Mouse (Mus musculus): Measurements from ENCODE around the gene Dysf.
"Not testable (repeated sequence)": the region's sequence is repeated elsewhere in the genome, so short reads cannot be mapped to it uniquely, and the experiment has no call there.

Gene Dysf

DNA sequence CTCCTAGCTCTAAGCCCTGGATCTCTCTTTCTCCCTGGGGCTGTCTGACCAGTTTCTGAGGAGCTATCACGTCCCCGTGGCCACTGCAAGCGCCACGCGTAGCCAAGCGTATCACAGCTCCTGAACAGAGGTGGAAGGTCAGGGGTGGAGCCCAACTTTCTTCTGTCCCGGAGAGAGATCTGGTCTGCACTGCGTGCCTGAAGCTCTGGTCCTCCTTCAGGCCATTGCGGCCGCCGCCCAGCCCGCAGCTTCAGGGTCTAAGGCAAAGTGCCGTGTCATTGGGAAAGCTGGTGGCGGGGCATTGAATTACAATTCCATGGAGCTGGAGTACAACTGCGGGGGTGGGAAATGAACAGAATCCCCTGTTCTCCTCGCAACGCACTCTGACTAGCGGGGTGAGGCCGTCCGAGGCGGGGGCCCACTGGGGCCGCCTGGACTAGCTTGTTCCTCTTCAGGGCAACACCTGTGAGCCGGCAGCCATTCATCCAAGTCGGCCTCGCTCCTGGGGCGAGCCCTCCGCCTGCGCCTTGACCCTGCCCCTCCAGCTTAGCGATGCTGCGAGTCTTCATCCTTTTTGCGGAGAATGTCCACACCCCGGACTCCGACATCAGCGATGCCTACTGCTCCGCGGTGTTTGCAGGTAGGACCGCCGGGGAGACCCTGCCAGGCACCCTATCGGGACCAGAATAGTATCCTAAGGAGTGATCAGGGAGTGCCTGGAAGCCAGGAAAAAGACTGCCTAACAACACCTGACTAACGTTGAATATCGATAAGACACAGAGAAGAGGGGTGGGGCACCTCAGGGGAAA is at the start of gene Dysf:
TSS of gene Dysf (plus strand) at position 228 of the 809 bp plus-strand sequence.
- in situ Hi-C loops (cut with MboI; ENCODE audit: low pct_unique_long_range_greater_than_20kb in 1 of 2, low sequenced_read_pairs in 2 of 2, unreplicated experiment in 1 of 2): no loop called here

DNA sequence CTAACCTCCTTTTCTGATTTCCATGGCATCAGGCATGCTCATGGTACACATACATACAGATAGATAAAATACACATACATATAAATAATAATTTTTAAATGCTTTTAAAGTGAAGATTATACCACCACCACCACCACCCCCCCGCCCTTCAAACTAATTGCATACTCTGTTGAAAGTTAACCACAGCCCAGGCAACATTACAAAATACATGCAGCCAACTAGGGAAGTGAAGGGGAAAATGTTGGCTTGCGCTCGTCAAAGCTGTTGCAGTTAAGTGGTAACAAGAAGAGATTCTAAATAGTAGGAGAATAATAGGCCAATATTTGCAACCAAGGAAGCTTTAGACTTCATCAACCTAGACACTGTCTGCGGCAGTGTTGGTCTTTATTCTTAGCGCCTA is 20.7 kb upstream of the Dysf start:
- in situ Hi-C loops (cut with MboI; ENCODE audit: low pct_unique_long_range_greater_than_20kb in 1 of 2, low sequenced_read_pairs in 2 of 2, unreplicated experiment in 1 of 2): no loop called here

DNA sequence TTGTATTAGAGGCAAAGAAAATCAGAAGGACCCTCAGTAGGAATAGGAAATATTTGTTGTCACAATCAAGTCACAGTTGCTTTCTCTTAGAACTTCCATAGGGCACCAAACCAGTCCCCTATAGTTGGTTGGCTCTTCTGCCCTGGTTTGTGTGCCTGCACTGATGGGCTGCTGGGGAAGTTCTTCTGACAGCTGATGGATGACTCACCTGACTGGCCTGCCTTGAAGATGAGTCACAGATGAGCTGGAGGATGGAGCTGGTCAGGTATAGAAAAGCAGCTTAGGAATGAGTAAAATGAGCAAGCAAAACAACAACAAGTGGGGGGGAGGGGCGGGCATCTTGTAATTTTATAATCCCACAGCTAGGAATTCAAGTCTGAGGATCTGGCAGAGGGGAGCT is 5.7 kb upstream of the Dysf start:
- in situ Hi-C loops (cut with MboI; ENCODE audit: low pct_unique_long_range_greater_than_20kb in 1 of 2, low sequenced_read_pairs in 2 of 2, unreplicated experiment in 1 of 2): no loop called here

DNA sequence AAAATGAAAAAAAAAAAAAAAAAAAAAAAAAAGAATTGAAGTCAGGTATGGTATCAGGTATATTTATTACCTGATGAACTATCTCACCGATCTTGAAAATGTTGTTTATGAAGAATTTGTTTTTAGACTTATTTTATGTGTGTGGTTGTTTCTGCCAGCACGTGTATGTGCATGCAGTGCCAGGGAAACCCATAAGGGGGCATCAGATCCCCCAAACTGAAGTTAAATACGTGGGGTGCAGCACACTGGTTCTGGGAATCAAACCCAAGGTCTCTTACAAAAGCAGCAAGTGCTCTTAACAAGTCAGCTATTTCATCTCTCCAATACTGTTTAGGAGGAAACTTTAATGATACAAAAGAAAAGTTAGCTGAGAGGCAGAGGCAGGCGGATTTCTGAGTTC is 4.1 kb upstream of the Dysf start:
- in situ Hi-C loops (cut with MboI; ENCODE audit: low pct_unique_long_range_greater_than_20kb in 1 of 2, low sequenced_read_pairs in 2 of 2, unreplicated experiment in 1 of 2): no loop called here

DNA sequence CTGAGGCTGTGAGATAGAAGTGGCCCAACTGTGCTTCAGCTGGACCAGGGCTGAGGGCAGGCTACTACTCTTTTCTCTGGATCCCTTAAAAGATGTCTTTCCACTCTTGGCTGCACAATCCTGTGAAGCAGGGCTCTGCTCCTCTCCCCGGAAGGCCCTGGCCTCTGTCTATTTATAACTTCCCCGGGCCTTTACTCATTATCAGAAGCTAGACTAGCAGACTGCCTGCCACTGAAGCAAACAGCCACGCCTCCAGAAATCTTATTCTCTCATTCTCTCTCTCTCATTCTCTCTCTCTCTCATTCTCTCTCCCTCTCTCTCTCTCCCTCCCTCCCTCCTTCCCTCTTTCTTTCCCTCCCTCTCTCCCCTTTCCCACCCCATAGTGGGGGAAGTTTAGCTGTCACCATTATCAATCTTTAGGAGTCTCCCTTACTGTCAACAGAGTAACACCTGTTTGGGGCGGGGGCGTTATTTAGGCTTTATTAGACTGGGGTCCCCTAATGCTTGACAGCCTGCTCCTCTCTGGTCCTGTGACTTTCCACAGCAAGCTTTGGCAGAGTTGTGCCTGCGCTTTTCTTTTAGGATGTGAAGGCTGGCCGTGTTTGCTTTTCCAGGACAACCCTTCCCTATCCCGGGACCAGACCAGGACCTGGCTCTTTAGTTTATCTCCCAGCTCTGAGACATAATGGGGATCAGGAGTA is 932 bp downstream of the Dysf start:
- in situ Hi-C loops (cut with MboI; ENCODE audit: low pct_unique_long_range_greater_than_20kb in 1 of 2, low sequenced_read_pairs in 2 of 2, unreplicated experiment in 1 of 2): no loop called here

DNA sequence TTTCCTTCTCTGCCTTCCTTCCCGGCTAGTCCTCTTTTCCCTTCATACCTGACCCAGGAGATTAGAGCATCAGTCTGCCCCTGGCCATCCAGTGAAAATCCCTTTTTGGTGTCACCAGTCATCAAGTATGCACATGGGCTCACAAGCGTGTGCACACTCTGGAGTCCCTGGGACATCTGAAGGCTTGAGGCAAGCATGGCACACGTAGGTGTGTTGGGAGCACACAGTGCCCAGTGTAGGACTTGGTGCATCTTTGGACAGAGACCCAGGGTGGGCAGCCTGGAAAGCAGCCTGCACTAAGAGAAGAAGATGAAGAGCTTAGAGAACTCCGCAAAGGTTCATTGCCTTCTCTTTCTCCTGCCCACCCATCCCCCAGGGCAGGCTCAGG is 1.5 kb downstream of the Dysf start:
- in situ Hi-C loops (cut with MboI; ENCODE audit: low pct_unique_long_range_greater_than_20kb in 1 of 2, low sequenced_read_pairs in 2 of 2, unreplicated experiment in 1 of 2): no loop called here

DNA sequence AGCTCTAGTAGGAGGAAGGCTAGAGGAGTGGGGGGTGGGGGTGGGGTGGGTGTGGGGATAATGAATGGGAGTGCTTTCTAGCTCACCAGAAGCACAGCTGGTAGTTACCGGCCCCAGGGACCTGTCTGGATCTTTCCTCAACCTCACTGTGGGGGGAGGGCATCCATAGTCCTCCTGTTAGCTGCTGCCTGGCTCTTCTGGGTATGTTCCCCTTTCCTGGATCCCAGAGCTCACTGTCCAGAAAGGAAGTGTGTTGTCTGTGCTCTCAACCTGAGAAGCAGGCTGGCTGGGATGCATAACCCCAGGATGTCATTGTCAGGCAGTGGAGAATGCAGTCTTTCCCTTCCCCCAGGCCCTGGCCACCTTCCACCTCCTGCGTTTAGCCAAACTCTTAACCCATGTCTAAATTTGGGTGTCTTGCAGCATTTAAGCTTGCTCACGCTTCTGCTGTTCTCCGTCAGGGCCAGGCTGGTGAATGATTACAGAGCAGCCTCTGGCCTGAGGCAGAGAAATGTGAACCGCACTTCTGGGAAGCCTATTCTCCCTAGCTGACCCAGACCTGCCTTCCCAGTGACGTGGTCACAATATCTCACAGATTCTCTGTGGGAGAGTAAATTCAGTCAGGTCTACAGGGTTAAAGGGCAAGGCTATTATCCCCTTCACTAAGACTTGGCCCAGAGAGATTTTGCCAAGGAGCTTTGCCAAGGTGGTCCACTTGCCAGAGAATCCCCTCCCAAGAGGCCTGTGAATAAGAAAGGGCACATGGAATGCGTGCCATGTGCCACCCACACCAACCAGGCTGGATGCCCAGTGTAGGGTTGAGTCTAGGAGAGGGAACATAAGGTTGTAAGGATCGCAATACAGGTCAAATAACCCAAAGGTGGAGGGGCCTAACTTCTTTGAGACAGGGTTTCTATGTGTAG is 2.2 kb downstream of the Dysf start:
- in situ Hi-C loops (cut with MboI; ENCODE audit: low pct_unique_long_range_greater_than_20kb in 1 of 2, low sequenced_read_pairs in 2 of 2, unreplicated experiment in 1 of 2): no loop called here

DNA sequence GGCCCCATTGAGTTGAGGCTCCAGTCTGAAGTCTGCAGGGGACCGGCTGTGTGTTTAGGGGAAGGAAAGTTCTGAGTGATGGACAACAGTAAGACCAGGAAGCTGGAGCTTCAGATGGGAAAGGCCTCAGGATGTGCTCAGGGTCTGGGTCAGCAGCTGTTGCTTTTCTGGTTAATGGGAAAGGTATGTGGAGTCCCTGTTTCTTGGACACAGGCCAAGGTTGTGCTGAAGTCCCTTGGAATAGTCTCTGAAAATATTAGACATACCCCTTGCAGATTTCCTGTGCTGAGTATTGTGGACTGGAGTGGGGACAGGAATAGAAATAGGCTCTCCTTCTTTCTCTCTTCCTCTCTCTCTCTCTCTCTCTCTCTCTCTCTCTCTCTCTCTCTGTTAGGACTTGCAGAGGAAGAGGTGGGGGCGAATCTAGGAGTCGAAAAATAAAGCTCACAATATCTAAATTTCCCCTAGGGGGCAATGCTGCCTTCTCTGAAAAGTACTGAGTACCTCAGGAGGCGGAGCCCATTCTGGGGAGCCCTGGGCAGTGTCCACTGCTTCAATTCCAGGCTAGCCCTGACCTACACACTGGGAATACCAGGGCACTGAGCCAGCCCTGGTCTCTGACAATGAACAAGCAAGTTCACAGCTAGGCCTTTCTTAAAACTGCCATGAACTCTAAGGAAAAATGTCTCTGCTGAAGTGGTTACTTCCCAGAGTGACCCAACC is 6.7 kb downstream of the Dysf start:
- in situ Hi-C loops (cut with MboI; ENCODE audit: low pct_unique_long_range_greater_than_20kb in 1 of 2, low sequenced_read_pairs in 2 of 2, unreplicated experiment in 1 of 2): loop anchor here in 1 of 2 experiments (5.0 kb wide), 1 partner anchor 37 kb away; no protein-coding TSS in a partner anchor

DNA sequence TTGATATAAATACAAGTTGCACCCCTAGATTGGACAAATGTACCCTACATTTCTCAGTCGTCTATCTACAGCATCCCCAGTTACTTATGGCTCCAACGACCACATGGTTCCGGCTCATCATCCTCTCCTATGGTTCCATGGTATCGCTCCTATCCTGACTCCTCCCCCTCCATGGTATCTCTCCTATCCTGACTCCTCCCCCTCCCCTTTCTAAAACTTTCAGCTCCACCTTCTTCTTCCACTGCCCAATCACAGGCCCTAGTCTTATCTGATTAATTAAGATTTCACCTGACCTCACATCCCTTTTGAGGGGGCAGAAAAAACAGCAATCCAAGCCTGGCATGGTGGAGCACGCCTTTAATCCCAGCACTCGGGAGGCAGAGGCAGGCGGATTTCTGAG is 8.5 kb downstream of the Dysf start:
- in situ Hi-C loops (cut with MboI; ENCODE audit: low pct_unique_long_range_greater_than_20kb in 1 of 2, low sequenced_read_pairs in 2 of 2, unreplicated experiment in 1 of 2): loop anchor here in 1 of 2 experiments (5.0 kb wide), 1 partner anchor 35 kb away; no protein-coding TSS in a partner anchor

DNA sequence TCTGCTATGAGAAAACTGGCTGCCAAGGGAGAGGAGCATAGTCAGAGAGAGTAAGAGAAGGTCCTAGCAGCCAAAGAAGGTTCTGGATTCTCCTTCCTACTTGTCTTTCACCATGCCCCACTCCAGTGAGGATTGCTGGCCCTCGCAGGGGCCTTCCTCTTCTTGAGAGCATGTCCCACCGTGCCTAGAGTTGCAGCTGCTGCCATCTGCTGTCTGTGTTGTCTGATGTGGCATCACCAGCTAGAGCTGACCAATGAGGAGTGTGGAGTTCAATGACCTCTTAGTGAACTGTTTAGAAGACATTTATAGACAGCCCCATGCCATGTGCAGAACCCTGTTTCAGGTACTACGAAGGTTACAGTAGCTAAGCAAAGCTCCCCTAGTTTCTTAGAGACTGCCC is 9.0 kb downstream of the Dysf start:
- in situ Hi-C loops (cut with MboI; ENCODE audit: low pct_unique_long_range_greater_than_20kb in 1 of 2, low sequenced_read_pairs in 2 of 2, unreplicated experiment in 1 of 2): loop anchor here in 1 of 2 experiments (5.0 kb wide), 1 partner anchor 35 kb away; no protein-coding TSS in a partner anchor

DNA sequence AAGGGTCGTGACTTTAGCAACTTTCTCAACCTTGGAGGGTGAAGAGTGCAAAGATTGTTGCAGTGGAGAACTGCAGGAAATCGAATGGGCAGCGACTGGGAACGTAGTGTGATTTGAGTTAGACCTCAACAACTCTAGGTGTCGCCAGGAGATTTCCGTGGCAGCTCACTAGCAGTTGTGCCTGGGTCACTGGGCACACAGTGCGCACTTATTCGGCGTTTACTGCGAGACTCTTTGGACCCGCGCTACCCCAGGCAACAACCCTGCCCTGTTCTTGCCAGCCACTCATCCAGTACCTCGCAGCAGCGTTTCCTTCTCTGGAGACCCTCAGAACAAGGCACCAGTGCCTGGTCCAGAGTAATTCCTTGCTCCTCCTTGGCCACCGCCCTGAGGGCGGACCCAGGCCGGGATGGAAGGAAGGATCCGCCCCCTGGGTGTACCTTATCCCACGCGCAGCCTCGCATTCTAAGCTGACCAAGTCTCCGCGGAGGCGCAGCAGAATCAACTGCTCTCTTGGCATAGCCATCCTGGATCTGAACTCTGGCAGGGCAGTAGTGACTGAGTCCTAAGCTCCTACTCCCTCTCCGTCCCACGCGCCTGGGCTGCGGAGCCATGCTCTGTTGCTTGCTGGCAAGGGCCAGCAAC is 10.6 kb downstream of the Dysf start:
- in situ Hi-C loops (cut with MboI; ENCODE audit: low pct_unique_long_range_greater_than_20kb in 1 of 2, low sequenced_read_pairs in 2 of 2, unreplicated experiment in 1 of 2): loop anchor here in 1 of 2 experiments (5.0 kb wide), 1 partner anchor 33 kb away; no protein-coding TSS in a partner anchor

DNA sequence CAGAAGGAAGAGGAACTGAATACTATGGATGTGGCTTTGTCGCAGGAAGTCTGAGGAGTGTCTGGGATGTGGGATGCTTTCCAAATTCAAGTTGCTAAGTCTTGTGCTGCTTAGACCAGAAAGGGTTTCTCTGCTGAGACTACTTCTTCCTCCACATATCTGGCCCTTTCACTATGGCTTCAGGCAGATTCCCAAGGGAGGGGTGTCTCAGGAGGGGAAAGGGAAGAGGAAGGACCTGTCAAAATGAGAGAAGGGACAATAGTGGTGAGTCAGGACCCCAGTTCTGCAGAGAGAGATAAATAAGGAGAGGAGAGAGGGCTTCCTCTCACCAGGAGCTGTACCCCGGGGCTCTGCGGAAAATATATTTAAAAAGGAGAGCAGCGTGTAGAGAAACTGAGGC is 11.6 kb downstream of the Dysf start:
- in situ Hi-C loops (cut with MboI; ENCODE audit: low pct_unique_long_range_greater_than_20kb in 1 of 2, low sequenced_read_pairs in 2 of 2, unreplicated experiment in 1 of 2): no loop called here

DNA sequence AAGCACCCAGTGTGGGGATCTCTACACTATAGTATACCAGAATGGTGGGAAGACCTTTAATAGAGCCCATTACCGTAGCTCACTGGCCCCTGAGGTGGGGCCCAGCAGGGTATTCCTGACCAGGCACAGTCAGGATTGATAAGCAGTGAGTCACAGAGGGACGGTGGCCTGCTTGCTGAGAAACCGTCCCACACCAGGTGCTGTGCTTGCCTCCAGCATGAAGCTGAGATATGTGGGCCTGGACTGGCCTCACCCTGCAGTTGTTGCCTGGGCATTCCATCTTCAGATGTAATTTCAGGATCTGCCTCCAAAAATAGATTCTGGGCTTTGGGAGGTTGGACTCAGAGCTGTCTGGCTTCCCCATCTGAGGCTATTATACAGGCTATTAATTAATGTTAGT is 13.6 kb downstream of the Dysf start:
- in situ Hi-C loops (cut with MboI; ENCODE audit: low pct_unique_long_range_greater_than_20kb in 1 of 2, low sequenced_read_pairs in 2 of 2, unreplicated experiment in 1 of 2): no loop called here

DNA sequence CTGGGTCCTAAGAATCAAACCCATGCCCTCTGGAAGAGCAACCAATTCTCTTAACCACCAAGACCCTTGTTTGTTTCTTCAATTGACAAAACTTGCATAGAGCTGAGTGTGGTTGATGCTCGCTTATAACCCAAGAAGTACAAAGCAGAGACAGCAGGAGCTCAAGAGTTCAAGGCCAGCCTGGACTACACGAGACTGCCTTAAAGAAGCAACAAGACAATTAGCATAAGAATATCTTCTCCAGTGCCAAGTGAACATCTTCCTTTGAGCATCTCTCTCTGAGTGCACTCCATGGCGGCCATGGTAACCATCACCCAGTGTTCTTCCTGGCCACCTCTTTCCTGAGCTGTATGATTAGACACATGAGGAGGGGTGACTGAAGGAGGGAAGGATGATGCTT is 17.2 kb downstream of the Dysf start:
- in situ Hi-C loops (cut with MboI; ENCODE audit: low pct_unique_long_range_greater_than_20kb in 1 of 2, low sequenced_read_pairs in 2 of 2, unreplicated experiment in 1 of 2): no loop called here

DNA sequence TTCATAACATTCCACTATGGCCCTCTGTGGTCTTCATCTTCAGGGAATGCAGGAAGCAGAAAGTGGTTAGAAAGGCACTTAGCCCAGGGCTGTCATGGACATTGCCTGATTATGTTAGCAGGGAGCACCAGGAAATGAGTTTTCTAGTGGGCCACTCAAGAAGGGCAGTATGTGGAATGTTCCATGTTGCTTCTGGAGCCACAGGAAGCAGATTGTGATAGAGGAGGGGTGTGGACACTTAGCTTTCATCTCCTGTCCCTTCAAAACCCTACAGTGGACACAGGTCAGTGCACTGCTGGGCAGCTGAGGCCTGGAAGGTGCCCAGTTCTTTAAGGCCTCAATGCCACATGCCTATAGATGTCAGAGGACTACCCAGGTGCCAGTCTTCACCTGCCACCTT is 20.4 kb downstream of the Dysf start:
- in situ Hi-C loops (cut with MboI; ENCODE audit: low pct_unique_long_range_greater_than_20kb in 1 of 2, low sequenced_read_pairs in 2 of 2, unreplicated experiment in 1 of 2): no loop called here

DNA sequence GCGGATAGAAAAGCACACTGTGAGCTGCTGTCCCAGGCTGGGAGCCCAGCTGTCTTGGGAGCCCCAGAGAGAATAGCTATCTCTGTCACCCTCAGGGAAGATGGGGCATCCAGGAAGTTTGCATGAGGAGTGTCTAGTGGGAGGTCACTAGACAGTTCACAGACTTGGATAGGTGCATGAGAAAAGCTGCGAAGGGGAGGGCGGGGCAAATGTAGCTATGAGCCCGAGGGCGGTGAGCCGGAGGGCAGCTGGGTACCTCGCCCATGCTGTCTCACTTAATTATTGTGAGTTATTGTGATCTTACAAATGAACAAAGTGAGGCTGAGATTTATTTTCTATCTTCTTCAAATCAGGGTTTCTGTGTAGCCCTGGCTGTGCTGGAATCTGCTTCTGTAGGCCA is 21.4 kb downstream of the Dysf start:
- in situ Hi-C loops (cut with MboI; ENCODE audit: low pct_unique_long_range_greater_than_20kb in 1 of 2, low sequenced_read_pairs in 2 of 2, unreplicated experiment in 1 of 2): no loop called here

DNA sequence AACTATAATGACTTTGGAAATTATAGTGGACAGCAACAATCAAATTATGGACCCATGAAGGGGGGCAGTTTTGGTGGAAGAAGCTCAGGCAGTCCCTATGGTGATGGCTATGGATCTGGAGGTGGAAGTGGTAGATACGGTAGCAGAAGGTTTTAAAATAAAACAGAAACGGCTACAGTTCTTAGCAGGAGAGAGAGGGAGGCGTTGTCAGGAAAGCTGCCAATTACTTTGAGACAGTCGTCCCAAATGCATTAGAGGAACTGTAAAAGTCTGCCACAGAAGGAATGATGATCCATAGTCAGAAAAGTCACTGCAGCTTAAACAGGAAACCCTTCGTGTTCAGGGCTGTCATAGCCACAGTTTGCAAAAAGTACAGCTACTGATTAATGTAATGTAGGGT is 24.1 kb downstream of the Dysf start:
- in situ Hi-C loops (cut with MboI; ENCODE audit: low pct_unique_long_range_greater_than_20kb in 1 of 2, low sequenced_read_pairs in 2 of 2, unreplicated experiment in 1 of 2): not testable (repeated sequence)
